Mouse (Mus musculus) kidney, postnatal 0 days (tissue): ENCODE measurements at regions not wholly inside any gene's neighbourhood (a gene's known extent, or its start where the extent isn't known, plus 50 kb on each side); places are given as distances from the start of the nearest gene placed in this dataset.
A peak's percentile ranks its signal among the peaks of the same experiment; 100 is the strongest.

ENCODE experiments used
- ATAC-seq: fragments of 200-750 bp; cut with Nextera tagmentation; replicated peaks from 2 replicates; pipeline ENCODE4 v1.8.0; 2017; ENCODE audit warnings: low read depth, moderate number of reproducible peaks, moderate TSS enrichment, moderate library complexity; ENCODE audit not compliant: low FRiP score
- DNase-seq: peaks from one replicate; pipeline ENCODE4 v3.0.0-alpha.2; 2016; ENCODE audit warnings: low spot score
- H3K27ac ChIP-seq: fragments of 300-500 bp; sonication (generic); 2 replicates; pipeline ENCODE4 v1.5.1; 2014; ENCODE audit warnings: mild to moderate bottlenecking
- H3K27me3 ChIP-seq: fragments of 300-500 bp; sonication (generic); 2 replicates; pipeline ENCODE4 v1.6.1; 2014; ENCODE audit warnings: low read length, mixed read lengths; ENCODE audit not compliant: insufficient read depth
- H3K36me3 ChIP-seq: fragments of 300-500 bp; sonication (generic); 2 replicates; pipeline ENCODE4 v1.6.1; 2014; ENCODE audit warnings: low read length, mixed read lengths; ENCODE audit not compliant: insufficient read depth
- H3K4me1 ChIP-seq: fragments of 300-500 bp; sonication (generic); replicated peaks from 2 replicates; pipeline ENCODE4 v1.6.1; 2014; ENCODE audit warnings: antibody characterized with exemption, low read length, mixed read lengths; ENCODE audit not compliant: insufficient read depth
- H3K4me2 ChIP-seq: fragments of 300-500 bp; sonication (generic); 2 replicates; pipeline ENCODE4 v1.6.1; 2014; ENCODE audit warnings: mild to moderate bottlenecking, low read length, moderate library complexity, mixed read lengths
- H3K4me3 ChIP-seq: fragments of 300-500 bp; sonication (generic); replicated peaks from 2 replicates; pipeline ENCODE4 v1.5.1; 2014; ENCODE audit warnings: low read depth, low read length
- H3K9ac ChIP-seq: fragments of 300-500 bp; sonication (generic); 2 replicates; pipeline ENCODE4 v1.6.1; 2014; ENCODE audit warnings: low read depth, low read length
- H3K9me3 ChIP-seq: fragments of 300-500 bp; sonication (generic); replicated peaks from 2 replicates; pipeline ENCODE4 v1.6.1; 2016; ENCODE audit warnings: low read length, inconsistent platforms, mixed read lengths
- CTCF ChIP-seq: IDR thresholded peaks from 2 replicates; pipeline ENCODE4 v1.5.1; 2016; ENCODE audit warnings: antibody characterized with exemption, low read depth, mild to moderate bottlenecking, moderate library complexity
- WGBS: fragments of 180-500 bp; shearing (Covaris S2); extraction: QIAGEN DNeasy Blood & Tissue Kit; methylation state at CpG from one replicate; pipeline ENCODE4 v1.1.7; 2014; 5-methylcytosine and 5-hydroxymethylcytosine counted together

GRCm38 (mm10) chr17:31775037-31775436 is 80.6 kb downstream of the Sik1 start:
- Histone ChIP-seq H3K4me1 (peaks cover 23% of the 10 kb centered on the region), H3K9ac (no peak overlapping the region), H3K27ac (no peak overlapping the region), H3K9me3 (no peaks in the 10 kb centered on the region), H3K4me3 (no peak overlapping the region), H3K4me2 (no peak overlapping the region), H3K36me3 (no peaks in the 10 kb centered on the region), H3K27me3 (no peaks in the 10 kb centered on the region)
- no peak for ATAC-seq
- WGBS = 72% methylated on average over 4 of the region's 5 CpGs
- no peak for TF ChIP-seq CTCF
- no peak for DNase-seq

- no peak for TF ChIP-seq CTCF
- Histone ChIP-seq H3K9me3 (no peaks in the 10 kb centered on the region), H3K27ac (no peak overlapping the region), H3K4me3 (no peak overlapping the region), H3K36me3 (no peaks in the 10 kb centered on the region), H3K4me1 (peaks cover 23% of the 10 kb centered on the region), H3K9ac (no peak overlapping the region), H3K27me3 (no peaks in the 10 kb centered on the region), H3K4me2 (no peak overlapping the region)
- ATAC-seq (no peak), DNase-seq (no peak)
- WGBS = 89% methylated on average over 3 of the region's 3 CpGs
These were observed 79.6 kb downstream of the Sik1 start for GRCm38 (mm10) chr17:31775966-31776365.

- no peak overlapping the region for H3K4me2 ChIP-seq
- H3K27ac ChIP-seq = peak overlapping the region; percentile 74
These were observed 78.5 kb downstream of the Sik1 start for GRCm38 (mm10) chr17:31776949-31777607.

GRCm38 (mm10) chr17:31777751-31778150 is 77.9 kb downstream of the Sik1 start:
- Histone ChIP-seq H3K27me3 (no peaks in the 10 kb centered on the region), H3K4me3 (no peak overlapping the region), H3K4me1 (peaks cover 23% of the 10 kb centered on the region), H3K27ac (peak overlapping the region; percentile 74), H3K9me3 (no peaks in the 10 kb centered on the region), H3K36me3 (no peaks in the 10 kb centered on the region), H3K4me2 (no peak overlapping the region), H3K9ac (no peak overlapping the region)
- DNase-seq (no peak), ATAC-seq (no peak)
- TF ChIP-seq CTCF = no peak
- WGBS = 61% methylated on average over 5 of the region's 5 CpGs

More at GRCm38 (mm10) chr17:31776949-31777607, 78.5 kb downstream of the Sik1 start:
- 0 out of 2 replicates have a peak, but pooled peaks have one; percentile 2 for TF ChIP-seq CTCF
- DNase-seq (peak; percentile 96), ATAC-seq (peak; percentile 90)
- peaks cover 23% of the 10 kb centered on the region for H3K4me1 ChIP-seq
- H3K4me3 ChIP-seq = no peak overlapping the region
- no peaks in the 10 kb centered on the region for H3K36me3 ChIP-seq
- no peaks in the 10 kb centered on the region for H3K27me3 ChIP-seq
- 28% methylated on average over 9 of the region's 9 CpGs for WGBS
- H3K9me3 ChIP-seq = no peaks in the 10 kb centered on the region
- H3K9ac ChIP-seq = no peak overlapping the region

GRCm38 (mm10) chr17:31779466-31779865 is 76.1 kb downstream of the Sik1 start:
- H3K9ac ChIP-seq = no peak overlapping the region
- no peak overlapping the region for H3K4me2 ChIP-seq
- no peaks in the 10 kb centered on the region for H3K36me3 ChIP-seq
- no peak overlapping the region for H3K4me3 ChIP-seq
- H3K4me1 ChIP-seq = peaks cover 18% of the 10 kb centered on the region
- 30% methylated on average over 3 of the region's 3 CpGs for WGBS
- H3K27me3 ChIP-seq = no peaks in the 10 kb centered on the region
- DNase-seq (no peak), ATAC-seq (no peak)
- no peak for TF ChIP-seq CTCF
- H3K27ac ChIP-seq = peak overlapping the region; percentile 57; the same call in 1 of the 2 replicates
- no peaks in the 10 kb centered on the region for H3K9me3 ChIP-seq

- no peak overlapping the region for H3K9ac ChIP-seq
- no peaks in the 10 kb centered on the region for H3K9me3 ChIP-seq
- DNase-seq (no peak), ATAC-seq (no peak)
- H3K4me2 ChIP-seq = no peak overlapping the region
- H3K27ac ChIP-seq = no peak overlapping the region
- no peak overlapping the region for H3K4me3 ChIP-seq
- 69% methylated on average over 6 of the region's 6 CpGs for WGBS
- H3K27me3 ChIP-seq = no peaks in the 10 kb centered on the region
- TF ChIP-seq CTCF = no peak
- H3K36me3 ChIP-seq = no peaks in the 10 kb centered on the region
- peaks cover 18% of the 10 kb centered on the region for H3K4me1 ChIP-seq
These were observed 73.4 kb downstream of the Sik1 start for GRCm38 (mm10) chr17:31782251-31782650.

GRCm38 (mm10) chr17:31783071-31783470 is 72.5 kb downstream of the Sik1 start:
- no peak overlapping the region for H3K4me3 ChIP-seq
- no peaks in the 10 kb centered on the region for H3K36me3 ChIP-seq
- H3K4me2 ChIP-seq = no peak overlapping the region
- peaks cover 10% of the 10 kb centered on the region for H3K4me1 ChIP-seq
- DNase-seq (no peak), ATAC-seq (no peak)
- no peaks in the 10 kb centered on the region for H3K27me3 ChIP-seq
- TF ChIP-seq CTCF = no peak
- H3K27ac ChIP-seq = no peak overlapping the region
- H3K9ac ChIP-seq = no peak overlapping the region
- 82% methylated on average over 5 of the region's 5 CpGs for WGBS
- H3K9me3 ChIP-seq = no peaks in the 10 kb centered on the region
